ENCODE assay signal across 8 mouse cellular contexts in genomic region chr7:35553751-35554604, GRCm38 (mm10). TPM values are rescaled to one million over a fixed set of nuclear protein-coding genes. Genes with fewer than 3 reads are reported as not detected.
A peak's percentile ranks its signal among the peaks of the same experiment; 100 is the strongest.
DNase-seq lines count a peak whose midpoint lies in the region; ATAC-seq and TF ChIP-seq lines count a peak whose summit lies in the region.

No protein-coding gene starts in this region.

- DNase-seq in lung, adult 18-20 months: peak; percentile 25 to 33
- no peak for DNase-seq in lung, adult 2 months
- DNase-seq in cerebellum, adult 18-20 months: peak; percentile 46 to 51
- DNase-seq in kidney, postnatal 36 days: peak; percentile 56 to 81
- DNase-seq in lung, embryonic 14.5 days: peak; percentile 68
- DNase-seq in right cerebral cortex, postnatal 14 days: peak; percentile 58

- H3K9me3 ChIP-seq in heart, embryonic 15.5 days (replicated peaks): no peaks in the 10 kb centered on the region
- H3K9me3 ChIP-seq in lung, embryonic 14.5 days (ENCODE audit: low read depth, low read length): no peaks in the 10 kb centered on the region

- ATAC-seq in heart, embryonic 15.5 days (replicated peaks; ENCODE audit: insufficient number of reproducible peaks, insufficient read depth, low FRiP score, low read depth): no peak
- no peak for ATAC-seq in lung, embryonic 14.5 days (ENCODE audit: insufficient read depth)
- ATAC-seq in monocyte, adult 5-6 weeks (replicated peaks; ENCODE audit: insufficient number of reproducible peaks, low FRiP score, low TSS enrichment, poor library complexity, severe bottlenecking): no peak

- WGBS in lung, adult 2 months: 56% methylated on average over 10 of the region's 10 CpGs
- WGBS in heart, embryonic 15.5 days: 60% methylated on average over 10 of the region's 10 CpGs
- 49% methylated on average over 10 of the region's 10 CpGs for WGBS in lung, embryonic 14.5 days

- TF ChIP-seq POLR2A in lung, adult 2 months (IDR thresholded peaks at IDR 0.05; ENCODE audit: borderline replicate concordance, extremely low read depth, low read depth, low read length): no peak

- peak overlapping the region; percentile 86 for H3K9ac ChIP-seq in heart, embryonic 15.5 days
- peak overlapping the region; percentile 97; the same call in 1 of the 2 replicates for H3K9ac ChIP-seq in lung, embryonic 14.5 days

- no peak overlapping the region for H3K4me3 ChIP-seq in lung, adult 2 months (replicated peaks; ENCODE audit: extremely low read depth, low read depth, low read length)
- peak overlapping the region; percentile 86 for H3K4me3 ChIP-seq in heart, embryonic 15.5 days
- H3K4me3 ChIP-seq in lung, embryonic 14.5 days (ENCODE audit: low read depth, low read length): peak overlapping the region; percentile 76

- peak overlapping the region; percentile 97 for H3K4me2 ChIP-seq in heart, embryonic 15.5 days
- H3K4me2 ChIP-seq in lung, embryonic 14.5 days: peak overlapping the region; percentile 93

- peaks cover 3% of the 10 kb centered on the region; the same call in 1 of the 2 replicates for H3K4me1 ChIP-seq in lung, adult 2 months (ENCODE audit: control insufficient read depth, insufficient read depth, low read length)
- H3K4me1 ChIP-seq in heart, embryonic 15.5 days (replicated peaks): peaks cover 15% of the 10 kb centered on the region; the same call in 1 of the 2 replicates
- no peaks in the 10 kb centered on the region for H3K4me1 ChIP-seq in lung, embryonic 14.5 days (ENCODE audit: insufficient read depth)

- no peak overlapping the region for H3K27ac ChIP-seq in heart, embryonic 15.5 days
- no peak overlapping the region for H3K27ac ChIP-seq in lung, embryonic 14.5 days (ENCODE audit: low read depth)

- TF ChIP-seq CTCF in lung, adult 2 months (IDR thresholded peaks at IDR 0.05; ENCODE audit: insufficient read depth, low read length): no peak
- peak; percentile 29; the same call in 1 of the 2 replicates for TF ChIP-seq CTCF in lung, embryonic 14.5 days (IDR thresholded peaks at IDR 0.05; ENCODE audit: low read depth)

- H3K27me3 ChIP-seq in heart, embryonic 15.5 days: no peaks in the 10 kb centered on the region
- no peaks in the 10 kb centered on the region for H3K27me3 ChIP-seq in lung, embryonic 14.5 days (ENCODE audit: insufficient read depth, low read length)

- H3K36me3 ChIP-seq in heart, embryonic 15.5 days: peaks cover 28% of the 10 kb centered on the region
- H3K36me3 ChIP-seq in lung, embryonic 14.5 days (ENCODE audit: insufficient read depth): peaks cover 19% of the 10 kb centered on the region

RNA-seq across cellular contexts. Expression of gene Nudt19, which starts 2.1 kb away (rescaled TPM):
- polyA plus RNA-seq in lung, adult 2 months (2012; rRNA removed): 20.6 and 22.3 TPM in 2 replicates
- polyA plus RNA-seq in heart, embryonic 15.5 days (2015; fragmentation: Nextera tagmentation; extraction: Ambion mirVana): 109 and 115 TPM in 2 replicates
- polyA plus RNA-seq in lung, embryonic 14.5 days (2014; fragmentation: Nextera tagmentation; extraction: Ambion mirVana): 53.9 and 54.9 TPM in 2 replicates
- total RNA-seq in monocyte, adult 5-6 weeks (2017): 15.7 to 30.9 TPM (median 21.0 TPM) in 3 replicates

RNA-seq across cellular contexts. Expression of gene Tdrd12, which starts 16.4 kb away (rescaled TPM):
- 0.04 and 0.06 TPM in 2 replicates for polyA plus RNA-seq in lung, adult 2 months (2012; rRNA removed)
- polyA plus RNA-seq in heart, embryonic 15.5 days (2015; fragmentation: Nextera tagmentation; extraction: Ambion mirVana): 0.62 and 1.4 TPM in 2 replicates
- polyA plus RNA-seq in lung, embryonic 14.5 days (2014; fragmentation: Nextera tagmentation; extraction: Ambion mirVana): 0.30 and 0.75 TPM in 2 replicates
- not detected in 3 replicates for total RNA-seq in monocyte, adult 5-6 weeks (2017)

RNA-seq across cellular contexts. Expression of gene Rgs9bp, which starts 31.4 kb away (rescaled TPM):
- polyA plus RNA-seq in lung, adult 2 months (2012; rRNA removed): 0.06 and 0.11 TPM in 2 replicates
- polyA plus RNA-seq in heart, embryonic 15.5 days (2015; fragmentation: Nextera tagmentation; extraction: Ambion mirVana): 0.25 and 0.42 TPM in 2 replicates
- polyA plus RNA-seq in lung, embryonic 14.5 days (2014; fragmentation: Nextera tagmentation; extraction: Ambion mirVana): 0.24 and 0.36 TPM in 2 replicates
- 0.10 to 0.21 TPM in 2 of 3 replicates, not detected in the other for total RNA-seq in monocyte, adult 5-6 weeks (2017)

RNA-seq across cellular contexts. Expression of gene Ankrd27, which starts 32.1 kb away (rescaled TPM):
- polyA plus RNA-seq in lung, adult 2 months (2012; rRNA removed): 23.4 and 28.7 TPM in 2 replicates
- polyA plus RNA-seq in heart, embryonic 15.5 days (2015; fragmentation: Nextera tagmentation; extraction: Ambion mirVana): 17.7 and 22.9 TPM in 2 replicates
- 38.1 and 38.8 TPM in 2 replicates for polyA plus RNA-seq in lung, embryonic 14.5 days (2014; fragmentation: Nextera tagmentation; extraction: Ambion mirVana)
- total RNA-seq in monocyte, adult 5-6 weeks (2017): 22.5 to 37.8 TPM (median 27.3 TPM) in 3 replicates
